Mouse (Mus musculus) inflammation-experienced regulatory T-cells, adult 6 months (primary cell): ENCODE results near the gene Ubxn7. TPM values are rescaled to one million over a fixed set of nuclear protein-coding genes. Genes with fewer than 3 reads are reported as not detected.
A peak's percentile ranks its signal among the peaks of the same experiment; 100 is the strongest.
"Not testable (repeated sequence)": the region's sequence is repeated elsewhere in the genome, so short reads cannot be mapped to it uniquely, and the experiment has no call there.

Experiments
- ATAC-seq: one replicate; pipeline ENCODE4 v1.8.0; 2017
- polyA plus RNA-seq, 3 experiments: library from polyadenylated mRNA; unstranded; fragments of 100-300 nt; shearing (Covaris generic); gene quantifications; one replicate each; pipeline ENCODE4 v1.2.1; 2017

The Ubxn7 gene
- 10 to 100 TPM; 10.3 to 21.6 (median 16.3) TPM for polyA plus RNA-seq

DNA sequence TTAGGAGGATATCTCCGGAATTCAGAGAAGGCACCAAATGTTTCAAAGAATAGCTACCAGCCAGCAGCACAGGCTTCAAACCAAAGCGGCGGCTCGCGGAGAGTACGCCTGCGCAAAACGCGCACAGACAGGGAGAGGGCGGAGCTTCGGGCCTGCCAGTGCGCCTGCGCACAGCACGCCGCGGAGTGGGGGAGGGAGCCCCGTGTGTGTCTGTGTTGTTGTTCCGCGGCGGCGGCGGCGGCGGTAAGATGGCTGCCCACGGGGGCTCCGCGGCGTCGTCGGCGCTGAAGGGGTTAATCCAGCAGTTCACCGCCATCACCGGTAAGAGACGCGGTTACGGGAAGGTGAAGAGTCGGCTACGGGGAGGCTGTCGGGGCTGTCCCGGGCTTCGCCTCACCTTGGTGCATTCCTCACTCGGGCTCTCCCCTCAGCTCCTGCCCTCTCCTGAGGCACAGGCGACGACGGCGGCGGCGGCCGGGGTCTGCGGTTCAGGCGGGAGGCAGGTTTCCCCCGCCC is at the start of gene Ubxn7:
Ubxn7 (plus strand) TSS at position 218 of the 516 bp plus-strand sequence.
- ATAC-seq: peak; percentile 89

GRCm38 (mm10) chr16:32282608-32283007 is 49.4 kb upstream of the Ubxn7 start:
- ATAC-seq: no peak

- no peak for ATAC-seq
Observed at GRCm38 (mm10) chr16:32291821-32292220, 40.2 kb upstream of the Ubxn7 start.

DNA sequence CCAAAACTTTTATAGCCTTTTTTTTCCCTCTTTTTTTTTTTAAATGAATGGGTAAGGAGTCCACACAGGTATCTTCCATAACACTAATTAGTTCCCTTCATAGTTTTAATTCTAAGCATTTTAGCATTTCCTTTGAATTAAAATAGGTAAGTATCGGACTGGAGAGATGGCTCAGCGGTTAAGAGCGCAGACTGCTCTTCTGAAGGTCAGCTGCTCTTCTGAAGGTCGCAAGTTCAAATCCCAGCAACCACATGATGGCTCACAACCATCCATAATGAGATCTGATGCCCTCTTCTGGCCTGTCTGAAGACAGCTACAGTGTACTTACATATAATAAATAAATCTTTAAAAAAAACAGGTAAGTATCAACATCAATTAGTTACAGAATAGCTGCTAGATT is 32.4 kb upstream of the Ubxn7 start:
- ATAC-seq: not testable (repeated sequence)

GRCm38 (mm10) chr16:32303046-32303445 is 29.0 kb upstream of the Ubxn7 start:
- no peak for ATAC-seq

GRCm38 (mm10) chr16:32303886-32304285 is 28.2 kb upstream of the Ubxn7 start:
- no peak for ATAC-seq

DNA sequence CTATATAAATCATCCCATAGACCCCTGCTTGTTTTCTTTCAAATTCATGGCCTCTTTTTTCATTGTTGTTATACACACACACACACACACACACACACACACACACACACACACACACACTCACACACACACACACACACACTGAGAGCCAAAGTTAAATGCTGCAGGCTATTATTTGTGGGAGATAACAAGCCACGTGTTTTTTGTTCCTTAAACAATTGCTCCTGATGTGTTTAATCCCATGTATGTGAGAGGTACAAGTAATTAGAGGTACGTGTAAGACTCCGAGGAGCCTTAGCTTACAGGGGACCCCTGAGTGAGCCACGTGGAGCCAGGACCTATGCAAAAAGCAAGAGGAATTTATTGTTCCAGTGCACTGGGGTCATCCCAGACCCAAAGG is 20.1 kb upstream of the Ubxn7 start:
- no peak for ATAC-seq

DNA sequence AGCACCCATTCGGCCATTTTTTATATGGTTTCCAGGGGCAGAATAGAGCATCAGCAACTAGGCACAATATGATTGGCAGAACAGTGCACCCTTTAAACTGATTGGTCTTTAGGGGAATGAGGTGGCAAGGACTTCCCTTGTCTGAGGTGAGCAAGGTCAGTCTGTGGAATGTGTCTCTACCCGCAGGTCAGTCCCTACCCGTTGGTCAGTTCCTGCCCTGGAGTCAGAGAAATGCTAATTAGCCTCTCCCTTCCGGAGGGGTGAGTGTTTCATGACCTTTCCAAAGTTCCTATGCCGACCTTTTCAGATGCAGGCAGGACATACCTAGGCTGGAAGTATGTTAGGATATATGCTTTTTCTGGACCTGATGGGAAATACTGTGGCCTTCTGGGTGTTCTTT is 19.7 kb upstream of the Ubxn7 start:
- ATAC-seq: no peak

GRCm38 (mm10) chr16:32312859-32313258 is 19.2 kb upstream of the Ubxn7 start:
- ATAC-seq: no peak

- ATAC-seq: no peak
Observed at GRCm38 (mm10) chr16:32316601-32317000, 15.5 kb upstream of the Ubxn7 start.

DNA sequence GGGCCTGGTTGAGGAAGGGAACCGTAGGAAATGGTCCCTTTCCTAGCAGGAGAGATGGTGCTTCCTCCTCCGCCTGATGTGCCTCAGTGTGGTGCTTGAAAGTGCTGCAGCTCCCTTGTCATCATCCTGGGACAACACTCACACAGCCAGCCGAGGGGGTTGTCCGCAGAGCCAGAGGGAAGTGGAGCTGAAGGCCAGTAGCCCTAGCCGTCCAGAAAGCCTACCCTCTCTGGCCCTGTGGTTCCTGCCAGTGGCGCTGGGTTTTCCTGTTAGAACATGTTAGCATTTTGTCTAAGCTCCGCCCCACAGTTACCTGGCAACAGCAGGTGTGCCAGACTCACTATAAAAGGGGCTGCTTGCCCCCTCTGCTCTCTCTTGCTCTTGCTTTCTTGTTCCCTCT is 8.1 kb upstream of the Ubxn7 start:
- ATAC-seq: no peak

- no peak for ATAC-seq
Observed at GRCm38 (mm10) chr16:32330876-32331670, 984 bp upstream of the Ubxn7 start.

DNA sequence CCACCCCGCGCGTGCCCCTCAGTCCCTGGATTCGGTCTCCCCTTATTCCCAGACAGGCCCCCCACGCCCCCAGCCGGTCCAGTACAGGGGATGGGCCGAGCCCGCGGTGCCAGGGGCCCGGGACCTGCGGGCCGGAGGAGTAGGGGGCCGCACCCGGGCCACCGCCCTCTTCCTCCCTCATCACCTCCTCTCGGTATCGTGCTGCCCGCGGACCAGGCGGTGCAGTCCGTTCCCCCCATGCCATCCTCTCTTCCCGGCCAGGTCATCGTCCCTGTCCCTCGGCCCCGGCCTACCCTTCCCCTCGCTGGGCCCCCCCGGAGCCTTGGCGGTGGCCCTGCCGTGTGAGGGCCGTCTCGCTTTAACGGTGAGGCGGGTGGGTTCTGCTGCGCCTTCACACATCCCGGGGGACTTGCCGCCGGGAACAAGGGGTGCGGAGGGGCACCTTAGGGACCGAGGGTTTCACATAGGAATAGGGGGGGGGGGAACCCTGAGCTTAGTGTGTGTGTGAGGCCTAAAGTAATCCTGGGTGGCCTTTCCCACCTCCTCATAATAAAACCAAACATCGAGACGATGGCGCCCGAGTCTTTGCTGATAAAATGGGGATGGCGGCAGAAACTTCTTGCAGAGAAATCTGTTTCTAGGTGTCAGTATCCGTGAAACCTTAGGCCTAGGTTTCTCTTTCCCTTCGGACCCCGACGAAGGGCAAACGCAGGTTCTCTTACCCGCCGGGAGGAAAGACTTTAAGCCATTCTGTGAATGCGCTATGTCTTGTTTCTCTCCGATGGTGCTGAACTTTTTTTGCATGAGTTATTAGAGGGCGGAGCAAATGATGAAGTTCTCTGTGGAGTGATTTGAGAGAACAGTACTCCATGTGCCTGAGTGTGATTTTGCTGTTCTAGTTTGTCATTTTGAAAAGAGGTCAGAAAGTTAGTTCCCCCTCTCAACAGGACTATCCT is 777 bp downstream of the Ubxn7 start:
- ATAC-seq: peak; percentile 61

GRCm38 (mm10) chr16:32335146-32335545 is 3.1 kb downstream of the Ubxn7 start:
- no peak for ATAC-seq

DNA sequence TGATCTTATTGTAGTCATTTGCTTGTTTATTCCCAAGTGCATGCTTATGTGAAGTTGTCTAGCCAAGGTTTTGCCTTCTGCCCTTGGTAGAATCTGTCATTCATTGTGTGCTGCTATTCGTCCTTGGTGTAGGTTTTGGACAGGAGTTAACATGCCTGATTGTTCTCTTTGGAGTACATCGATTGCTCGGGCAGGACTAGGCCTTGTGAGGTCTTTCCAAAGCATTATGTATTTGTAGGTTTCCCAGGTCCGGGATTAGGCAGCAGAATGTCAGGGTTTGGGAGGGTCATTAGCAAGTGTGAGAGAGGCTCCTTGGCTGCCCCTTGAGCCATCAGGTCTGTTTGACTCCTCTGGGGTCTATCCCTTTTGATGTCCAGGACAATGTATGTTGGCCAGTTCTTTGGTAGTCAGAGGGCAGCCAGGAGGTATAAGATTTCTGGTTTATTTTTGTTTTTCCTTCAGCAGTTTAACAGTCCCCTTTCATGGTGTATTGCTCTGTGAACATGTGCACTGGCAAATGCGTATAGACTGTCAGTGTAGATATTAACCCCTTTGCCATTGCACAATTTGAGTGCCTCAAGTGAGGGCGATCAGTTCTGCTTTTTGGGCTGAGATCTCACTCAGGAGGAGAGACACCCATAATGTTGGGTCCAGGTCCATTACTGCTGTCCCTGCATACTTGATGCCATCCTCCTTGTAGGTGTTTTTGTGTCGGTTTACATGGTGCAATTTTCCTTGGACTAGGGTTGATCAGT is 4.1 kb downstream of the Ubxn7 start:
- no peak for ATAC-seq

GRCm38 (mm10) chr16:32337001-32337400 is 4.9 kb downstream of the Ubxn7 start:
- ATAC-seq: no peak

DNA sequence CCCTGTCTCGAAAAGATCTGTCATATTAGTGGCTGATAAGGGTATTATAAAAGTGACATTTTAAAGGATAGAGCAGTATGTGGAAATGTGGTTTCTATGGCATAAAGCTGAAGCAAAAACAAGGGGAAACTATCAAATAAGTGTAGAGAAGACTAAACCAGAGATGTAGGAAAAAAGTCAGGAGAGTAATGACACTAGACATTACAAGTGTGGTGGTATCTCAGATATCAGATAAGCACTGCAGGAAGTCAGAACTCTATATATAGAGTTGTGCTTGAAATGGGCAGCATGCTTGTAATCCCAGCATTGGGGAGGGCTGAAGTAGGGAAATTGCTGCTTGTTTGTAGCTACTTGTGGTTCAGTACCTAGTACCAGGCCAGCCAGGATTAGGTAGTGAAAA is 8.4 kb downstream of the Ubxn7 start:
- ATAC-seq: peak; percentile 43

DNA sequence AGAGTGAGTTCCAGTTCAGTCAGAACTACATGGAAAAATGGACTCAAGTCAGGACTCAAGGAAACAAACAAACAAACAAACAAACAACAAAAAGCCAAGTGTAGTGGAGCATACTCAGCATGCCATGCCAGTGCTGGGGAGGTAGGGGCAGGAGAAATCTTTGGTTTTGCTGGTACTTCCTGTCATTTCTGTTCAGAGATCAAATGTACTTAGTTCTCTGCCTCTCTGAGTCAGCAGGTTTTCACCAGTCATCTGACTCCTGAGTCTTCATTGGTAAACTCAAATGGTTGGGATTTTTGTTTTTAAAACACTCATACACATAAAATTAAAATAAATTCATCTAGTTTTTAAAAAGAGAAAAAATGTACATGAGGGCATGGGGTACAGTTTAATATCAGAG is 13.5 kb downstream of the Ubxn7 start:
- ATAC-seq: peak; percentile 80

DNA sequence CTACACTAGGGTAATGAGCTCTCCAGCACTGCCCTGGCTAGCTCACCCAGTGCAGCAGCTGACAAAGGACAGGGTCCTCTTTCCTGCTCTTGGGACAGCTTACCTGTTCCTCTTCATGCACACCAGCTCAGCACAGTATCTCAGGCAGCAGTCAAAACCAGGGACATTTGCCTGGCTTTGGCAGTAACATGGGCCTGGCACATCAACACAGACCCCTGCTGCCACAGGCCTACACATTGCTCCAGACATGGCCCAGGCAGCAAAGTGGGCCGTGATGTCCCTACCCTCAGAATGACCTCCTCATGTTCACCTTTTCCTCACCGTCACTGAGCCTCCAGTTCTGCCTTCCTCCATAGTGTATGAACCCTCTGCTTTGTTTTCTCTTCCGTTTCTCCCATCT is 18.7 kb downstream of the Ubxn7 start:
- no peak for ATAC-seq

DNA sequence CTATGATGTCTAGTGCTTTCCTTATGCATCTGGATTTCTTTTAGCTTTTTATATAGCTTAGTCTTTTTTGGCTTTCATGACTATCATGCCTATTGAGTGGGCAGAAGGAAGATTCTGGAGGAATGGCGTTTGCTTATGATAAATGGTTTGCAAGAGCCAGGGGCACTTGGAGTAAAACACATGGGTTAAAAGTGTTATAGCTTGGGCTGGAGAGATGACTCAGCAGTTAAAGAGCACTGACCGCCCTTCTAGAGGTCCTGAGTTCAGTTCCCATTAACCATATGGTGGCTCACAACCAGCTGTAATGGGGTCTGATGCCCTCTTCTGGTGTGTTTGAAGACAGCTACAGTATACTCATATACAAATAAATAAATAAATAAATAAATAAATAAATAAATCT is 31.5 kb downstream of the Ubxn7 start:
- ATAC-seq: no peak

- ATAC-seq: no peak
Observed at GRCm38 (mm10) chr16:32371351-32371750, 39.3 kb downstream of the Ubxn7 start.

GRCm38 (mm10) chr16:32379575-32379974 is 47.5 kb downstream of the Ubxn7 start:
- no peak for ATAC-seq

- no peak for ATAC-seq
Observed at GRCm38 (mm10) chr16:32382901-32383300, 50.8 kb downstream of the Ubxn7 start.
